Mouse (Mus musculus) left cerebral cortex, adult 8-10 months (tissue): Measurements from ENCODE around the gene Boll. TPM values are rescaled to one million over a fixed set of nuclear protein-coding genes. Genes with fewer than 3 reads are reported as not detected.
"Not testable (repeated sequence)": the region's sequence is repeated elsewhere in the genome, so short reads cannot be mapped to it uniquely, and the experiment has no call there.

Source experiments
- DNase-seq, 2 experiments: peaks; one replicate each; pipeline ENCODE4 v3.0.0; 2022; ENCODE audit warnings: low spot score in 2 of 2
- total RNA-seq, 4 experiments: library from RNA; stranded (reverse); gene quantifications; 2 replicates each; pipeline ENCODE4 v1.2.4; 2022

Gene Boll
- under 1 TPM in 1 of 4 experiments, not detected in 3; 0.39 TPM for total RNA-seq

DNA sequence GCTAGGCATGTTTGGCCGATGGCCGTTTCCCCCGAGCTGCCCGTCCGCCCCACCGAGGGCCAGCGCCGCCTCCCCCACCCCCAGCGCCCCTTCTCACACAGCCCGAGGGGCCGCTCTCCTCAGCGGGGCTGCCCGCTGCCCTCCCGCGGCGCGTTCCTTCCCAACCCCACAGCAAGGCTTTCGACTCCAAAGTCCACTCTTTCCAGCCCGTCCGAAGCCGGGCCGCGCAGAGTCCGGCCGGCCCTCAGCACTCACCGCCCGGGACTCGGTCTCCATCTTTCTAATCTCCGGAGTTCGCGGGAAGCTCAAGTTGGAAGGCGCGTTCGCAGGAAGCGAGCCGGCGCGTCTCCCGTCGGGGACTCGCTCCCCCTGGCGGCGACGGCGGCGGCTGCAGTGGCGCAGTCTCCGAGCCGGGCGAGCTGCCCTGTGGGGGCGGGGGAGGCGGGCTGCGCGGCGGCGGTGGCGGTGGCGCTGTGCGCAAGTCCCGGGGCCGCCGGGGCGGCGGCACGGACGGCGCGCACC is at the start of gene Boll:
Gene Boll (minus strand): TSS at position 426 of the 522 bp plus-strand sequence.
- peak in 1 of 2 experiments; percentile 13 for DNase-seq

- DNase-seq = no peak
Measured at GRCm38 (mm10) chr1:55412569-55412968, 49.3 kb upstream of the Boll start.

- no peak for DNase-seq
Measured at GRCm38 (mm10) chr1:55411079-55411478, 47.8 kb upstream of the Boll start.

DNA sequence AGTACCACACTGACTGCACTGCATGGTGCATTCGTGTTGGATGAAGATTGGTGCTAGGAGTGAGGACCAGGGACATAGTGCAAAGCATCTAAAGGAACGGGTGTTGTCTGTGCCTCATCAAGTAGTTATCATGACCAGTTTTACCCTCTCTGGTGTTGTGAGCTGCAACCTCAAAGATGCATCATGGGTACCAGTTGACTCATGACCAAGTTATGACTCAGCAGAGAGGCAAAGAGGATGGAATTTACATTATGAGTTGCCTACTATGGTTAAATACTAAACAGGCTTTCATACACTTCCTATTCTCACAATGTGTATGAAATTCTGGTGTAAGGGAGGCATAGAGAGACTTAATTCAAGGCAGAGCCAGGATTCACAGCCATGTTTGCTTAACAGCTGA is 47.4 kb upstream of the Boll start:
- no peak for DNase-seq

DNA sequence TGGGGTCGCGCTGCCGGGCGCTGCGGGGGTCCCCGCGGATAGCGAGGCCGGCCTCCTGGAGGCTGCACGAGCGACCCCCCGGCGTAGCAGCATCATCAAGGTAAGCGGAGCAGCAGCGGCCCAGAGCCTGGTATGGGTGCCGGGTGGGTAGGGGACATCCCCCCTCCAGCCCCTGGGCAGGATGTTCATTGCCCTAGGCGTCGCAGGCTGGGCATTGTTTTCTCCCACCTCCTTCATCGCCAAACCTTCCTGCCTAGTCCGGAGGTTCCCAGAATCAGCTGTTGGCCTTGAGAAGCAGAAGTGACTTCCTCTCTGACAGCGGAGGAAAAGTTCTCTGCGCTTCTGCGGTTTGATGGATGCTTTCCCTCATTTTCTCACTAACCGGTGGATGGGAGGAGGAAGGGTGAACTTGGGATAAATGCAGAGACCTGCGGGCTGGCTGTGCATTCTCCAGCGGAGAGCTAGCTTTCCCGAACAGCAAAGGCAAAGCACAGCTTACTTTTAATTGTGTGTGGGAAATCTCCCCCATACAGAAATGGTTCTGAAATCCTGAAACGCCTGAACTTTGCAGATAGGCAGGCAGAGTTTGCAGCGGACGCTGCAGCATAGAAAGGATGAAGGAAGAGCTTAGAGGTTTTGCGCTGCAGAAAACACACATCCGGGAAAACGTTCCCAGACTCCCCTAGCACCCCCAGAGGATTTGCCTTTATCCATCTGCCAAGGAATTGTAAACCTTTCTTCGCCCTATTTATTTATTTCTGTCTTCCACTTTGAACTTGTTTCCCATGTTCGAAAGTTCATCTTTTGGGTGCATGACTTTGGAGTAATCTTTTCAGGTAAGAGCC is 43.5 kb upstream of the Boll start:
- peak in 1 of 2 experiments; percentile 25 for DNase-seq

DNA sequence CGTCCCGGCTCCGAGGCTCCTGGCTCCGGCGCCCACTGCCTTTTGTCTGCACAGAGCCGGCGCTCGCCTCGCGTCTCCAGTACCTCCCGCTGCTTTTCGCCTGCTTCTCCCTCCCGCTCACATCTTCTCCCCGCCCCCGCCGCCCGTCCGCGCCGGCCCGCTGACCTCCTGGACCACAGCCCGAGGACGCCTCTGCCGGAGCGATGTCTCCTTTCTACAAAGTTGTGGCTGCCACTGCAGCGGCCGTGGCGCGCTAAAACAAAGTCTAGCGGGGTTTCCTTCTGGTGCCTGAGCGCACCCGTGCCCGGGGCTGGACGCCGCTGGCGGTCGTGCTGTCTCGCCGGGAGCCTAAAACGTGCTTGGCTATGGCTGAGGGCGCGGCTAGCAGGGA is 42.7 kb upstream of the Boll start:
- peak; percentile 59 to 64 for DNase-seq

DNA sequence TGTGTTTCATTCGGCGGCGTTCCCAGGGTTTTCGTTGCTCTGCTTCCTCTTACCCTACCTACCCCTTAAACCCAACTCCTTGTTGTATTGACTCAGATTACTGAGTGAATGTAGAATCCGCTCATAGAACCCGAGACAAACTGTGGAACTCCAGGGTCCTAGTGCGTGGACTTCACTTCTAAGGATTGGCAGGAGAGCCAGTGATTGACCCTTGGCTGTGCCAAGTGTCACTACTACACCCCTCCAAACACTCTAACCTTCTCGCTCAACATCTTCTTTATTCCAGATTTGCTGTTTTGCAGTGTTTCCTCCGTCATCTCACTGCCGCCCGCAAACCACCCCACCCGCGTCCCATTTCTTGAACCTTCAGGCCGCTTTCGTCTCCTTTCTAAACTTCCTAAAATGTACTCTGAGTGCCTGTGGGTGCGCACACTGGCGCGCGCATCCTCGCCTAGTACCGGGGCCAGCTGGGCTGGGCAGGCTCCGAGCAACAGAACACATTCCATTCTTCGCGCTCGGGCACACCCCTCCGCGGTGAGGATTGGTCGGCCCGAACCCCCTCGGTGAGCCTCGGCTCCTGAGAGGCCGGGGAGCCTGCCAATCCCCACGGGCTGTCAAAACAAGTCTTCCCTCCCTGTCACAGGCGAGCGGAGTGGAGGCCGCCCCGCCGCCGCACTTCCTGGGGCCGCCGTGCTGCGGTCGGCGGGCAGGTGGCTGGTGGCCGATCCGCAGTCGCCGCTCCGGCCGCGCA is 42.2 kb upstream of the Boll start, which contains the start of gene Plcl1:
Gene Plcl1 (plus strand): TSS at position 650 of the 751 bp plus-strand sequence.
- DNase-seq = peak; percentile 92 to 97

- peak; percentile 42 to 43 for DNase-seq
Measured at GRCm38 (mm10) chr1:55404439-55404838, 41.2 kb upstream of the Boll start.

DNA sequence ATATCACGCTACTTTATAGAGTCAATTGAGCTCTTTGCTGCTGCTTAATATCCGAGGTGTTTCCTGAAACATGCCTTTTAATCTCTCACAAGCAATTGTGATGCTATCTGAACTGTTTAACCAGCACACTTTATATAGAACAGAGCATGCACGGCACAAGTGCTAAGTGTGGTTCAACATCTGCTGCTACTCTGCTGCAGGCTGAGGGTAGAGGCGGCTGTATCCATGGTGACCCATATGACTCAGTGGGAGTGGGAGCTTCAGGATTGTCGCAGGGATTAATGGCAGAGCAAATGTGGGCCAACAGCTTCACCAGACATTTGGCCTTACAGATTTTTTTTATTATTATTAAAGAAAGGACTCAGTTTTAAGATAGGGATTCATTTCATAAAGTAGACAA is 36.6 kb upstream of the Boll start:
- DNase-seq = peak in 1 of 2 experiments; percentile 64

DNA sequence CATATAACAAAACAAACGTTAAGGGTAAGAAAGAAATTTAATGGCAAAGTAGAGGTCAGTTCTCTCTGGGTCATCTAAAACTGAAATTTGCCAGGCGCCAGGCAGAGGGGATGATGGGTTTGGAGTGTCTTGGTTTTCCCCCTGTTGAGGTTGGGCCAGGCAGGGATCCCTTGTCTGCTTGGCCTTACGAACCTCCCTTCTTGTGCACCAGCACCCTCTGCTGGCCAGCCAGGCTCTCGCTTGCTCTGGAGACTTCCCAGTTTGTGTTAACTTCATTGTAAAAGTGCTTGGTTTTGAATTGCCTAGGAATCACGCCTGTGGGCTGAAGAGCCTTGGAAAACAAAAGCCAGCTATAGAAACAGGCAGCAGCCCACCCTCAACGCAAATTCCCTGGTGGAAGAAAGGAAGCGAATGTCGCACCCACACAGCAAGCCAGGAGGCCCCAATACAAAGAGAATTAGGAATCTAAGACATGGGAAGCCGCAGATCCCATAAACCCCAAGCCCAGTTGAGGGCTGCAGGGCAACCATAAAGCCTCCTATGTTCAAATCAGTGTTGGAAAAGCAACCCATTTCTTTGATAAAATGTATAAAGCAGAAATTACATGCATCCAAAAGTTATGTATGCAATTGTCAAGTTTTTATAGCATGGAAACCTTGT is 20.0 kb upstream of the Boll start:
- DNase-seq = peak; percentile 47 to 68

GRCm38 (mm10) chr1:55380527-55380926 is 17.3 kb upstream of the Boll start:
- no peak for DNase-seq

- no peak for DNase-seq
Measured at GRCm38 (mm10) chr1:55372626-55373025, 9.4 kb upstream of the Boll start.

GRCm38 (mm10) chr1:55363586-55363985 is 317 bp upstream of the Boll start:
- no peak for DNase-seq

DNA sequence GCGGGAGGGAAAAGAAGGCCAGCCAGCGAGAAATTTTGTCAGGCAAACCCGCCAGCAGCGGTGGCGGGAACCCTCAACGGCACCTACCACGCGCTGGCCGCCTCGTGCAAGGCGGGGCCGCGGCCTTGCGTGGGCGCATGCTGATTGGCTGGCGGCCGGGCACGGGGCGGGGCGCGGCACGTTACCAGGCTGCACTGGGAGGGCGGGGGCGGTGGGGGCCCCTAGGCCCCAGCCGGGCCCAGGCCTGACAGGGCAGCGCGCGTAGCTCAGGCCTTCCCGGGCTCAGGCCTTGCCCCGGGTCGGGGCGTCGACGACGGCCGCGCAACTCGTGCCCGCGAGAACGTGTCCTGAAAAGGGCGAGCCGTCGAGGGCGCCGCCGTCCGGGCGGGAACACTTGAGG is 635 bp downstream of the Boll start:
- DNase-seq = no peak

DNA sequence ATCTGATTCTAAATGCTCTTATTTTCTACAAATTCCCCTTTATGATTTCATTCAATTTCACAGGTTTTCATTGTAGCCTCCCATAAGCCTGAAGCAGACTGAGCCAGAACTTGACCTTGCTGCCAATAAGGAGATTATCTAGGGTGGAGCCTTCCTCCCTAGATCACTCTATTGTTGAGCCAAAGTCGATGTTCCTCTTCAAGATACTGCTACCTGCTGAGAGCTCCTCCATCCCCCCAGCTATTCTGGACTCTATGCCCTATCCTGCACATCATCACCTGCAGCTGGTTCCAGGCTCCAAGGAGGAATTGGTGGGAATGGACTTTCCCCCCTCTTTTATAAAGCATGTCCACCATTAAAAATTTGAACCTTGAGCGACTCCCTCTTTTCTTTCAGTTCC is 11.4 kb downstream of the Boll start:
- not testable (repeated sequence) for DNase-seq

- not testable (repeated sequence) for DNase-seq
Measured at GRCm38 (mm10) chr1:55325496-55325895, 37.8 kb downstream of the Boll start.

GRCm38 (mm10) chr1:55301077-55301476 is 62.2 kb downstream of the Boll start:
- DNase-seq = no peak

- DNase-seq = no peak
Measured at GRCm38 (mm10) chr1:55279081-55279480, 84.2 kb downstream of the Boll start.

GRCm38 (mm10) chr1:55265447-55265846 is 97.8 kb downstream of the Boll start:
- DNase-seq = no peak

- no peak for DNase-seq
Measured at GRCm38 (mm10) chr1:55264385-55264784, 98.9 kb downstream of the Boll start.

DNA sequence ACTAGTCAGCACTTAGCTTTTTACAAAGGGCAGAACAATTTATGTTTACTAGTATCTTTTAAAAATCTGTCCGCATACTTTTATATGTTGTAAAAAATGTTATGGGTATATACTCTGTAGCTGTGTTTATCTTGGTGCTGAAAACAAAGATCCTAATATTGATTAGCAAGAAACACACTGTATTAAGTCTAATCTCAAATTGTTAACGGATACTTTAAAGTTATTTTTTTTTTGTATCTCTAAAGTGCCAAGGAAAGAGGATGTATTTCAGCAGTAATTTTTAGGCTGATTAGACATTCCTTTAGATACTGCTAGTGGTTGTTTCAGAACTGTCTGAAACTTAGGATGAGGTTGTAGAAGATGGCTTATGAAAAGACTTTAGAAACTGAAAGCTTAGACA is 116.9 kb downstream of the Boll start:
- DNase-seq = no peak

DNA sequence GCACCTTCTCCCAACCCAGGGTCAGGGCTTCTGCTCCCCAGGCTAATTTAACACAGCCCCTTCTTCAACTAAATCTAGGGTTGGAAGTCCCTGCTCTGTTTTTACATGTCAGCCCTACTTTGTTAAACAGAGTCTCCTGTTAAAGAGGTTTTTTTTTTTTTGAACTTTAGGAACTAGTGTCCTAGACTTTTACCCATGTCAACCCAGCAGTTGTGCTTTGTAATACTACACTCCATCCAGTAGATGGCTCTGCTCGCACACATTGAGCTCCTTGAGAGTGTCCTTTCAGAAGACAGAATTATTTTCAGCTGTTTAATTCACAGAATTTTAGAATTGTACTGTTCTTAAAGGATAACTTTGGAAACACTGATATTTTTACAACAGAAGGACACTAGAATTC is 124.0 kb downstream of the Boll start:
- DNase-seq = no peak
